Mouse (Mus musculus) forebrain, embryonic 11.5 days (tissue): ENCODE measurements around the gene Zfp593. TPM values are rescaled to one million over a fixed set of nuclear protein-coding genes. Genes with fewer than 3 reads are reported as not detected.

Experiments used
- ATAC-seq: fragments of 200-750 bp; cut with Nextera tagmentation; replicated peaks from 2 replicates; pipeline ENCODE4 v1.8.0; 2017; ENCODE audit warnings: moderate TSS enrichment; ENCODE audit not compliant: low FRiP score
- DNase-seq: peaks from one replicate; pipeline ENCODE4 v3.0.0-alpha.2; 2017; ENCODE audit warnings: low spot score
- H3K27ac ChIP-seq: fragments of 300-500 bp; sonication (generic); 2 replicates; pipeline ENCODE4 v1.5.1; 2014; ENCODE audit warnings: low read depth, low read length
- H3K27me3 ChIP-seq: fragments of 300-500 bp; sonication (generic); 2 replicates; pipeline ENCODE4 v1.6.1; 2014; ENCODE audit warnings: mild to moderate bottlenecking, low read length, mixed read lengths; ENCODE audit not compliant: control insufficient read depth, insufficient read depth
- H3K36me3 ChIP-seq: fragments of 300-500 bp; sonication (generic); 2 replicates; pipeline ENCODE4 v1.6.1; 2014; ENCODE audit warnings: mild to moderate bottlenecking, low read length, moderate library complexity, mixed read lengths; ENCODE audit not compliant: control insufficient read depth, insufficient read depth
- H3K4me1 ChIP-seq: fragments of 300-500 bp; sonication (generic); replicated peaks from 2 replicates; pipeline ENCODE4 v1.6.1; 2014; ENCODE audit warnings: low read length, mixed read lengths; ENCODE audit not compliant: control insufficient read depth, insufficient read depth
- H3K4me2 ChIP-seq: fragments of 300-500 bp; sonication (generic); 2 replicates; pipeline ENCODE4 v1.6.1; 2014; ENCODE audit warnings: low read depth, mild to moderate bottlenecking, low read length, moderate library complexity, mixed read lengths; ENCODE audit not compliant: severe bottlenecking
- H3K4me3 ChIP-seq: fragments of 300-500 bp; sonication (generic); 2 replicates; pipeline ENCODE4 v1.5.1; 2014; ENCODE audit warnings: low read depth, low read length
- H3K9ac ChIP-seq: fragments of 300-500 bp; sonication (generic); 2 replicates; pipeline ENCODE4 v1.6.1; 2014; ENCODE audit warnings: low read length
- H3K9me3 ChIP-seq: fragments of 300-500 bp; sonication (generic); 2 replicates; pipeline ENCODE4 v1.6.1; 2016; ENCODE audit warnings: low read length, mixed read lengths; ENCODE audit not compliant: control insufficient read depth
- WGBS: fragments of 180-500 bp; shearing (Covaris S2); extraction: QIAGEN DNeasy Blood & Tissue Kit; methylation state at CpG from one replicate; pipeline ENCODE4 v1.1.7; 2014; 5-methylcytosine and 5-hydroxymethylcytosine counted together
- polyA plus RNA-seq: library from polyadenylated mRNA; unstranded; fragments of >200 nt; fragmentation: Nextera tagmentation; extraction: Ambion mirVana; gene quantifications from 2 replicates; pipeline ENCODE4 v1.2.1, GENCODE M21; 2014

Zfp593 gene
- 17.8 and 18.0 TPM in 2 replicates for polyA plus RNA-seq

- peaks cover 8% of the 10 kb centered on the region for H3K27me3 ChIP-seq
- peak within 1 kb of the TSS; percentile 85 for H3K4me3 ChIP-seq
- ATAC-seq = peak; percentile 81
- H3K4me2 ChIP-seq = peak within 1 kb of the TSS; percentile 93
- H3K9ac ChIP-seq = peak within 1 kb of the TSS; percentile 74
- peak; percentile 98 for DNase-seq
- WGBS = under 1% methylated on average over 60 of the region's 60 CpGs
- H3K36me3 ChIP-seq = no peaks in the 10 kb centered on the region
- H3K9me3 ChIP-seq = no peaks in the 10 kb centered on the region
- peaks cover 17% of the 10 kb centered on the region; the same call in 1 of the 2 replicates for H3K4me1 ChIP-seq
- no peak within 1 kb of the TSS for H3K27ac ChIP-seq
Observed at GRCm38 (mm10) chr4:134245148-134245843, at the start of gene Zfp593. Zfp593 (minus strand) TSS chr4:134245592.

- no peak overlapping the region for H3K27ac ChIP-seq
- ATAC-seq (no peak), DNase-seq (no peak)
- H3K9me3 ChIP-seq = no peaks in the 10 kb centered on the region
- H3K4me2 ChIP-seq = no peak overlapping the region
- H3K9ac ChIP-seq = no peak overlapping the region
- no peaks in the 10 kb centered on the region for H3K27me3 ChIP-seq
- no peaks in the 10 kb centered on the region for H3K36me3 ChIP-seq
- 73% methylated on average over 9 of the region's 9 CpGs for WGBS
- no peak overlapping the region for H3K4me3 ChIP-seq
- H3K4me1 ChIP-seq = no peaks in the 10 kb centered on the region
Observed at GRCm38 (mm10) chr4:134293692-134294163, 48.3 kb upstream of the Zfp593 start.

- no peak overlapping the region for H3K27ac ChIP-seq
- no peaks in the 10 kb centered on the region for H3K36me3 ChIP-seq
- no peaks in the 10 kb centered on the region for H3K27me3 ChIP-seq
- ATAC-seq (no peak), DNase-seq (no peak)
- no peak overlapping the region for H3K4me3 ChIP-seq
- H3K9me3 ChIP-seq = no peaks in the 10 kb centered on the region
- 76% methylated on average over 18 of the region's 18 CpGs for WGBS
- no peak overlapping the region for H3K9ac ChIP-seq
- no peak overlapping the region for H3K4me2 ChIP-seq
- H3K4me1 ChIP-seq = peaks cover 3% of the 10 kb centered on the region; the same call in 1 of the 2 replicates
Observed at GRCm38 (mm10) chr4:134293061-134293691, 47.8 kb upstream of the Zfp593 start.

GRCm38 (mm10) chr4:134292067-134292466 is 46.7 kb upstream of the Zfp593 start:
- ATAC-seq (no peak), DNase-seq (peak; percentile 91)
- Histone ChIP-seq H3K4me3 (no peak overlapping the region), H3K9me3 (no peaks in the 10 kb centered on the region), H3K36me3 (no peaks in the 10 kb centered on the region), H3K27me3 (no peaks in the 10 kb centered on the region), H3K4me2 (no peak overlapping the region), H3K27ac (no peak overlapping the region), H3K9ac (no peak overlapping the region), H3K4me1 (peaks cover 3% of the 10 kb centered on the region; the same call in 1 of the 2 replicates)
- WGBS = 21% methylated on average over 7 of the region's 7 CpGs

GRCm38 (mm10) chr4:134288397-134289256 is 43.2 kb upstream of the Zfp593 start:
- peaks cover 3% of the 10 kb centered on the region; the same call in 1 of the 2 replicates for H3K4me1 ChIP-seq
- 0 out of 2 replicates have a peak overlapping the region, but pooled peaks have one; percentile 100 for H3K27ac ChIP-seq
- no peaks in the 10 kb centered on the region for H3K27me3 ChIP-seq
- H3K36me3 ChIP-seq = no peaks in the 10 kb centered on the region; the same call in 1 of the 2 replicates
- H3K4me3 ChIP-seq = peak overlapping the region; percentile 98
- peak overlapping the region; percentile 99 for H3K9ac ChIP-seq
- WGBS = 49% methylated on average over 11 of the region's 11 CpGs
- ATAC-seq (no peak), DNase-seq (no peak)
- peak overlapping the region; percentile 68 for H3K4me2 ChIP-seq
- H3K9me3 ChIP-seq = no peaks in the 10 kb centered on the region

GRCm38 (mm10) chr4:134287575-134288025 is 42.2 kb upstream of the Zfp593 start, which contains the start of gene Pdik1l:
Pdik1l (minus strand) TSS chr4:134287895.
- WGBS = 0% methylated on average over 43 of the region's 43 CpGs
- Histone ChIP-seq H3K36me3 (no peaks in the 10 kb centered on the region; the same call in 1 of the 2 replicates), H3K9ac (peak within 1 kb of the TSS; percentile 99), H3K9me3 (no peaks in the 10 kb centered on the region), H3K4me1 (peaks cover 3% of the 10 kb centered on the region; the same call in 1 of the 2 replicates), H3K4me2 (peak within 1 kb of the TSS; percentile 91), H3K4me3 (peak within 1 kb of the TSS; percentile 98), H3K27me3 (no peaks in the 10 kb centered on the region), H3K27ac (peak within 1 kb of the TSS; percentile 100)
- peak; percentile 77 for ATAC-seq
- DNase-seq = peak; percentile 91

- no peaks in the 10 kb centered on the region for H3K9me3 ChIP-seq
- H3K36me3 ChIP-seq = no peaks in the 10 kb centered on the region; the same call in 1 of the 2 replicates
- DNase-seq (peak; percentile 99), ATAC-seq (peak; percentile 94)
- no peaks in the 10 kb centered on the region for H3K27me3 ChIP-seq
- H3K4me3 ChIP-seq = peak overlapping the region; percentile 98
- H3K27ac ChIP-seq = peak overlapping the region; percentile 100
- peaks cover 3% of the 10 kb centered on the region; the same call in 1 of the 2 replicates for H3K4me1 ChIP-seq
- H3K9ac ChIP-seq = peak overlapping the region; percentile 99
- peak overlapping the region; percentile 91 for H3K4me2 ChIP-seq
- WGBS = under 1% methylated on average over 40 of the region's 59 CpGs
Observed at GRCm38 (mm10) chr4:134287168-134287564, 41.8 kb upstream of the Zfp593 start.
